Mouse (Mus musculus): ENCODE measurements at regions not wholly inside any gene's neighbourhood (a gene's known extent, or its start where the extent isn't known, plus 50 kb on each side); places are given as distances from the start of the nearest gene placed in this dataset.

GRCm38 (mm10) chr12:106474501-106475165, 464.6 kb downstream of the Vrk1 start:
- TF ChIP-seq GATA4 (IDR thresholded peaks at IDR 0.05; ENCODE audit: insufficient replicate concordance, low read length), result no peak

GRCm38 (mm10) chr12:106475486-106476050, 465.5 kb downstream of the Vrk1 start:
- TF ChIP-seq GATA4 (IDR thresholded peaks at IDR 0.05; ENCODE audit: insufficient replicate concordance, low read length), result no peak

- TF ChIP-seq GATA4 (IDR thresholded peaks at IDR 0.05; ENCODE audit: insufficient replicate concordance, low read length), result no peak
These were observed 467.1 kb downstream of the Vrk1 start for GRCm38 (mm10) chr12:106477040-106477665.

GRCm38 (mm10) chr12:106477731-106478130, 467.7 kb downstream of the Vrk1 start:
- no peak for TF ChIP-seq GATA4 (IDR thresholded peaks at IDR 0.05; ENCODE audit: insufficient replicate concordance, low read length)

GRCm38 (mm10) chr12:106478381-106478781, 468.4 kb downstream of the Vrk1 start:
- peak; percentile 52; the same call in 1 of the 2 replicates for TF ChIP-seq GATA4 (IDR thresholded peaks at IDR 0.05; ENCODE audit: insufficient replicate concordance, low read length)

GRCm38 (mm10) chr12:106479067-106479877, 469.2 kb downstream of the Vrk1 start:
- TF ChIP-seq GATA4 (IDR thresholded peaks at IDR 0.05; ENCODE audit: insufficient replicate concordance, low read length), result no peak

GRCm38 (mm10) chr12:106479878-106480194, 469.8 kb downstream of the Vrk1 start:
- TF ChIP-seq GATA4 (IDR thresholded peaks at IDR 0.05; ENCODE audit: insufficient replicate concordance, low read length), result no peak

GRCm38 (mm10) chr12:106480281-106481060, 470.4 kb downstream of the Vrk1 start:
- TF ChIP-seq GATA4 (IDR thresholded peaks at IDR 0.05; ENCODE audit: insufficient replicate concordance, low read length), result no peak

- TF ChIP-seq GATA4 (IDR thresholded peaks at IDR 0.05; ENCODE audit: insufficient replicate concordance, low read length), result no peak
These were observed 491.7 kb downstream of the Vrk1 start for GRCm38 (mm10) chr12:106501622-106502327.

GRCm38 (mm10) chr12:106504285-106504684, 494.3 kb downstream of the Vrk1 start:
- TF ChIP-seq GATA4 (IDR thresholded peaks at IDR 0.05; ENCODE audit: insufficient replicate concordance, low read length), result no peak

- no peak for TF ChIP-seq GATA4 (IDR thresholded peaks at IDR 0.05; ENCODE audit: insufficient replicate concordance, low read length)
These were observed 504.0 kb downstream of the Vrk1 start for GRCm38 (mm10) chr12:106514057-106514456.

GRCm38 (mm10) chr12:106515257-106515788, 505.3 kb downstream of the Vrk1 start:
- no peak for TF ChIP-seq GATA4 (IDR thresholded peaks at IDR 0.05; ENCODE audit: insufficient replicate concordance, low read length)

GRCm38 (mm10) chr12:106519141-106519540, 509.1 kb downstream of the Vrk1 start:
- no peak for TF ChIP-seq GATA4 (IDR thresholded peaks at IDR 0.05; ENCODE audit: insufficient replicate concordance, low read length)

- no peak for TF ChIP-seq GATA4 (IDR thresholded peaks at IDR 0.05; ENCODE audit: insufficient replicate concordance, low read length)
These were observed 514.4 kb downstream of the Vrk1 start for GRCm38 (mm10) chr12:106524411-106524810.

Measured in liver, adult (tissue).